Mouse (Mus musculus): ENCODE measurements at regions not wholly inside any gene's neighbourhood (a gene's known extent, or its start where the extent isn't known, plus 50 kb on each side); places are given as distances from the start of the nearest gene placed in this dataset.

DNA sequence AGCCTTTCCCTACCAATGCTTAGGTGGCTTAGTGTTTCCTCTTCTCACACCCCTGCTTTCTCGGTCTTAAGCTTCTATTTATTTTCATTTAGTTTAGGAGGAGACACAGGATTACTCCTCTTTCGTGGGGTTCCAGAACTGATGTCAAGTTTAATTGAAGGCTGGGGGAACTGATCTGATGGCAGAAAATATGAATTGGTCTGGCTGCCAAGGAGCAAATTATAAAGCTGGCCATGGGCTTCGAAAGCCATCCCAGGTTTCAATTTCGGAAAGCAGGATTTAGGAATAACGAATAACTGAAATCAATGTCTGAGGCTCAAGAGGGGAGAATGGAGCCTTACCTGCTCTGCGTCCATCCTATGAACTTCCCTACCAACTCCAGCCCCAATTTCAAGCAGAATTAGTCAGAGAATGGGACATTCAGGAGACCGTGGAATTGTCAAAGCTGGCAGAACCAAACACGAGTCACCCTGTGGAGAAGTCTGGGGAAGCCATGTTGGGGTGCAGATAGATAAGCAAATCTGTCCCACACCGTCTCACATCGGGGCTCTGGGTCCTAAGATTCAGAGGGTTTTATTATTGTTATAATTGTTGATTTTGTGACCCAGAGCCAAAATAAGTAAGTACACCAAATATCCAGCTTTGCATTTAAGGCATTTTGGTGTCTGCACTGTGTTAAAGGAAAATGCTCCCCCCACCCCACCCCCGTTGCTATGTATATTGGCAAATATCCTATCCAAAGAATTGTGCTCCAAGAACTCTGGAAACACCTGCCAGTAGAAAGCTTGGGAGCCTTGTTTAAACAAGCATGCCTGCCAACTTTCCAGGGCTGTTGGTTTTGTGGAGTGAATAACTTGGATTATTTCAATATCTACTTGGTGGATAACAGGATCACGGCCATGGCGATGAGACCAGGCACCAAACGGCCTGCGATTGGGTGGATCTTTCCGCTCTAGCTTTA, 56.5 kb upstream of the Tgfbr2 start:
- Histone ChIP-seq H3K4me3 (ENCODE audit: low read depth, low read length) (no peak overlapping the region), H3K36me3 (ENCODE audit: control insufficient read depth, insufficient read depth, low read length) (no peaks in the 10 kb centered on the region), H3K9me3 (replicated peaks; ENCODE audit: control insufficient read depth, low read length, poor library complexity, severe bottlenecking) (no peaks in the 10 kb centered on the region), H3K9ac (ENCODE audit: low read depth, low read length) (no peak overlapping the region), H3K4me2 (ENCODE audit: low read length) (no peak overlapping the region), H3K27ac (ENCODE audit: low read length) (no peak overlapping the region), H3K4me1 (ENCODE audit: control insufficient read depth, insufficient read depth, low read length) (peaks cover 6% of the 10 kb centered on the region), H3K27me3 (ENCODE audit: control insufficient read depth, insufficient read depth, low read depth, low read length) (no peaks in the 10 kb centered on the region)
- WGBS, result 76% methylated on average over 16 of the region's 16 CpGs
- ATAC-seq, result no peak

DNA sequence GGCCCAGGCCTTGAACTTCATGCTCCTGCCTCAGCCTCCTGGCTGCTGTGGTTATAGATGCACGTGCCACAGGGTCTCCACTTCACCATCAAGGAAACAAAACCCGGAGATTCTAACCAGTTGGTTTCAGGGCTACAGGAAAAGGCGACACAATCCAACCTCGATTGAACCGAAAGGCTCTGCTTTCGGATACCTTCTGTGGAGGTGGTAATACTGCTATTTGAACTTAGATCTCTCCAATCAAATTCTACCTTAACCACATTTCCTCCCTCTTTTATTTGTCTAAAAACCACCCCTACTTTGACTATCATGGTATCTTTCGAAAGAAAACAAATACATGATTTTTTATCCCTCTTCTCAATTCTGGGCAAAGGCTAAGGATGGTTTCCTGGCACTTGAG, 55.2 kb upstream of the Tgfbr2 start:
- Histone ChIP-seq H3K4me1 (ENCODE audit: control insufficient read depth, insufficient read depth, low read length) (peaks cover 6% of the 10 kb centered on the region), H3K27me3 (ENCODE audit: control insufficient read depth, insufficient read depth, low read depth, low read length) (no peaks in the 10 kb centered on the region), H3K4me3 (ENCODE audit: low read depth, low read length) (no peak overlapping the region), H3K9ac (ENCODE audit: low read depth, low read length) (no peak overlapping the region), H3K9me3 (replicated peaks; ENCODE audit: control insufficient read depth, low read length, poor library complexity, severe bottlenecking) (no peaks in the 10 kb centered on the region), H3K36me3 (ENCODE audit: control insufficient read depth, insufficient read depth, low read length) (no peaks in the 10 kb centered on the region), H3K27ac (ENCODE audit: low read length) (no peak overlapping the region), H3K4me2 (ENCODE audit: low read length) (no peak overlapping the region)
- WGBS, result 76% methylated on average over 7 of the region's 7 CpGs
- no peak for ATAC-seq

DNA sequence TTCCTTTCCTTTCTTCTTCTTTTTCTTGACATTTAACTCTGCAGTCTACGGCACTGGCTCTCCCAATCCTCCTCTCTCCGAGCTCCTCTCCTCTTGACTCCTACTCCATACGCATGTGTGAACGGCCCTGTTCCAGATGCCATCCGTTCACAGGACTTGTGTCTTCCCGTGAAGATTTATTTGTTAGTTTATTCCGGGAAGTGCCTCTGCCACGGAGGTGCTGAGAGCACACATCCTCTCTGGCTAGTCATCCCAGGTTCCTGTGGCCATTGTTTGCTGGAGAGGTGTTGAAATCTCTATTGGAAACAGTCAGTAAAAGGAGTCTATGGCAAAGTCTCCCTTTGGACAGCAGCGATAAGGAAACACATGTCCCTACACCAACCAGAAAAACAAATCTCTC, 53.3 kb upstream of the Tgfbr2 start:
- Histone ChIP-seq H3K4me3 (ENCODE audit: low read depth, low read length) (no peak overlapping the region), H3K4me1 (ENCODE audit: control insufficient read depth, insufficient read depth, low read length) (peaks cover 6% of the 10 kb centered on the region), H3K27ac (ENCODE audit: low read length) (no peak overlapping the region), H3K9me3 (replicated peaks; ENCODE audit: control insufficient read depth, low read length, poor library complexity, severe bottlenecking) (no peaks in the 10 kb centered on the region), H3K9ac (ENCODE audit: low read depth, low read length) (no peak overlapping the region), H3K4me2 (ENCODE audit: low read length) (no peak overlapping the region), H3K27me3 (ENCODE audit: control insufficient read depth, insufficient read depth, low read depth, low read length) (no peaks in the 10 kb centered on the region), H3K36me3 (ENCODE audit: control insufficient read depth, insufficient read depth, low read length) (no peaks in the 10 kb centered on the region)
- WGBS, result 85% methylated on average over 9 of the region's 9 CpGs
- no peak for ATAC-seq

DNA sequence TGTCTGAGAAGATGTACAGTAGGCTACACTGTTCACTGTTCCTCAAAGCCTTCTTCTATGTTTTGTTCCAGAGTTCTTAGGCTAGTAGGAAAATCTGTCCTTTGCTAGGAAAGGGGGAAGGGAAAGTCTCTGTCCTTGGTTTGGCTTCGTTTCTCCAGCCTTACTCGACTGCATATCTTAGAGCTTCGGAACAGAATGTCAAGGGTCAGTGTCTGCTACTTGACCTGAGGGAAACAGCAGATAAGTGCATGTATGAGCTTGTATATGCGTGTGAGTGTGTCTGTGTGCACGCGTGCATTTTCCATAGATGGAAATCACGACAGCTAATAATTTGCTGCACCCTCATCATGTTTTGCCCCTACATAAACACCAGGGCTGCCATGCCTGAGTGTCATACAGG, 52.6 kb upstream of the Tgfbr2 start:
- Histone ChIP-seq H3K4me1 (ENCODE audit: control insufficient read depth, insufficient read depth, low read length) (peaks cover 6% of the 10 kb centered on the region), H3K9ac (ENCODE audit: low read depth, low read length) (no peak overlapping the region), H3K27ac (ENCODE audit: low read length) (no peak overlapping the region), H3K36me3 (ENCODE audit: control insufficient read depth, insufficient read depth, low read length) (no peaks in the 10 kb centered on the region), H3K27me3 (ENCODE audit: control insufficient read depth, insufficient read depth, low read depth, low read length) (no peaks in the 10 kb centered on the region), H3K4me2 (ENCODE audit: low read length) (no peak overlapping the region), H3K4me3 (ENCODE audit: low read depth, low read length) (no peak overlapping the region), H3K9me3 (replicated peaks; ENCODE audit: control insufficient read depth, low read length, poor library complexity, severe bottlenecking) (no peaks in the 10 kb centered on the region)
- no peak for ATAC-seq
- WGBS, result 87% methylated on average over 7 of the region's 7 CpGs

Data from midbrain, embryonic 16.5 days (tissue).